24 mouse cellular contexts compared by ENCODE assay signal in the genomic region with DNA sequence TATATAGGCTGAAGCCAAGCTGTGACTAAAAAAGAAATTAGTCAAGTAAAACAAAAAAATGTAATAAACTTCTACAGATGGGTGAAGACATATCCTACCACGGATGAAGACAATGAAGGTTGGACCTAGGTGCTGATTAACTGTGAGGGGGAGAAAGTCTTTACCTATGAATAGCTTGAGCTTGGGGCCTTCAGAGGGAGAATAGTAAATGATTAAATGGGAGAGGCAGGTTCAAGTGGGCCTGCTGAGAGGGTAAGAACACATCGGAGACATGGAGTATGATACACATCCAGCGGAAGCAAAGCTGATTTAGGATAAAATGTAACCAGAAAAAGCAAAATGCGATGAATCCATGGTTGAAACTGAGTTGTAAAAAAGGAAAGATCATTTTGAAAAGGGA.
A peak's percentile ranks its signal among the peaks of the same experiment; 100 is the strongest.
DNase-seq lines count a peak whose midpoint lies in the region; ATAC-seq and TF ChIP-seq lines count a peak whose summit lies in the region.
"Had no signal": no experiment of that assay in that cellular context is flagged by ENCODE, and none has a peak within 500 bp of the region (broad histone marks: within the 10 kb centered on the region; RNA-seq: fewer than 3 reads in every experiment).

No protein-coding gene starts in this region.

- no peak overlapping the region for H3K4me2 ChIP-seq in kidney, embryonic 15.5 days
- no peak overlapping the region for H3K4me2 ChIP-seq in intestine, embryonic 15.5 days (replicated peaks)
- H3K4me2 ChIP-seq: forebrain, embryonic 13.5 days; heart, embryonic 12.5 days; heart, embryonic 15.5 days; hindbrain, embryonic 13.5 days had no signal

- H3K27ac ChIP-seq in kidney, adult 2 months (ENCODE audit: insufficient read depth, low read depth, low read length) = no peak overlapping the region
- H3K27ac ChIP-seq in kidney, embryonic 15.5 days = no peak overlapping the region
- no peak overlapping the region for H3K27ac ChIP-seq in intestine, embryonic 15.5 days
- H3K27ac ChIP-seq: forebrain, embryonic 10.5 days; forebrain, embryonic 13.5 days; heart, embryonic 15.5 days; hindbrain, embryonic 10.5 days; hindbrain, embryonic 13.5 days had no signal

- no peak for TF ChIP-seq POLR2A in kidney, adult 2 months (IDR thresholded peaks at IDR 0.05; ENCODE audit: low read depth, low read length)

- DNase-seq in kidney, adult 2 months = peak; percentile 4
- no peak for DNase-seq in kidney, postnatal 25 days
- DNase-seq in kidney, adult 18-20 months = no peak
- DNase-seq in yolk sac, embryonic 10.5 days (ENCODE audit: low spot score) = peak; percentile 9
- DNase-seq in c-Kit-positive CD71-positive TER-119-positive erythroid progenitor cells, embryonic 14.5 days (ENCODE audit: low spot score) = no peak
- DNase-seq: adrenal gland, adult 8-10 months; adrenal gland, postnatal 25 days; cerebellum, adult 18-20 months; cerebellum, adult 9-10 months; cerebellum, postnatal 14 days; gastrocnemius, postnatal 25 days; heart, adult 18-20 months; heart, postnatal 10 days; heart, postnatal 36 days had no signal

- no peak for TF ChIP-seq CTCF in kidney, adult 2 months (conservative IDR thresholded peaks at IDR 0.05; ENCODE audit: insufficient read depth, insufficient read length, low read depth, low read length)

- no peak overlapping the region for H3K4me3 ChIP-seq in kidney, adult 2 months (ENCODE audit: insufficient read depth, low read depth, low read length)
- no peak overlapping the region for H3K4me3 ChIP-seq in kidney, embryonic 15.5 days (replicated peaks)
- H3K4me3 ChIP-seq in intestine, embryonic 15.5 days (replicated peaks) = no peak overlapping the region
- H3K4me3 ChIP-seq: forebrain, embryonic 10.5 days; forebrain, embryonic 13.5 days; heart, embryonic 12.5 days; heart, embryonic 15.5 days; hindbrain, embryonic 10.5 days; hindbrain, embryonic 13.5 days had no signal

- H3K9ac ChIP-seq in kidney, embryonic 15.5 days = no peak overlapping the region
- H3K9ac ChIP-seq in intestine, embryonic 15.5 days = no peak overlapping the region
- H3K9ac ChIP-seq: forebrain, embryonic 13.5 days; heart, embryonic 12.5 days; heart, embryonic 15.5 days; hindbrain, embryonic 13.5 days had no signal

- H3K36me3 ChIP-seq in kidney, adult 2 months (ENCODE audit: control insufficient read depth, insufficient read depth, low read length) = no peaks in the 10 kb centered on the region
- no peaks in the 10 kb centered on the region for H3K36me3 ChIP-seq in kidney, embryonic 15.5 days
- H3K36me3 ChIP-seq in intestine, embryonic 15.5 days = no peaks in the 10 kb centered on the region
- H3K36me3 ChIP-seq: forebrain, embryonic 10.5 days; heart, embryonic 12.5 days; heart, embryonic 15.5 days; hindbrain, embryonic 10.5 days; hindbrain, embryonic 13.5 days had no signal

- WGBS in kidney, adult 2 months = 38% methylated on average over 4 of the region's 4 CpGs
- WGBS in kidney, embryonic 15.5 days = 60% methylated on average over 4 of the region's 4 CpGs
- 55% methylated on average over 4 of the region's 4 CpGs for WGBS in intestine, embryonic 15.5 days

- H3K9me3 ChIP-seq in kidney, embryonic 15.5 days (replicated peaks) = no peaks in the 10 kb centered on the region
- H3K9me3 ChIP-seq in intestine, embryonic 15.5 days = no peaks in the 10 kb centered on the region
- H3K9me3 ChIP-seq: forebrain, embryonic 10.5 days; forebrain, embryonic 13.5 days; heart, embryonic 12.5 days; heart, embryonic 15.5 days; hindbrain, embryonic 10.5 days; hindbrain, embryonic 13.5 days had no signal

- no peaks in the 10 kb centered on the region for H3K4me1 ChIP-seq in kidney, adult 2 months (ENCODE audit: control insufficient read depth, insufficient read depth, low read length)
- peaks cover 6% of the 10 kb centered on the region; the same call in 1 of the 2 replicates for H3K4me1 ChIP-seq in kidney, embryonic 15.5 days
- H3K4me1 ChIP-seq in intestine, embryonic 15.5 days (replicated peaks) = no peaks in the 10 kb centered on the region
- H3K4me1 ChIP-seq: forebrain, embryonic 13.5 days; heart, embryonic 12.5 days; heart, embryonic 15.5 days; hindbrain, embryonic 10.5 days; hindbrain, embryonic 13.5 days had no signal

- H3K27me3 ChIP-seq in kidney, adult 2 months (replicated peaks; ENCODE audit: control insufficient read depth, insufficient read depth, low read length) = no peaks in the 10 kb centered on the region
- no peaks in the 10 kb centered on the region for H3K27me3 ChIP-seq in kidney, embryonic 15.5 days
- H3K27me3 ChIP-seq in intestine, embryonic 15.5 days (replicated peaks) = no peaks in the 10 kb centered on the region
- H3K27me3 ChIP-seq: forebrain, embryonic 13.5 days; heart, embryonic 12.5 days; heart, embryonic 15.5 days; hindbrain, embryonic 13.5 days had no signal

- ATAC-seq in kidney, embryonic 15.5 days (replicated peaks; ENCODE audit: low FRiP score) = peak; percentile 94
- peak; percentile 75 for ATAC-seq in intestine, embryonic 15.5 days
- ATAC-seq: activated CD4-positive, CD25-positive, alpha-beta regulatory T cell, adult 4 months; forebrain, embryonic 13.5 days; forebrain, embryonic 16.5 days had no signal

Comparison
In these comparisons a context has a peak if more than half of its experiments do, and no peak if none do; other contexts are left out.
1. DNase-seq: peak in kidney, adult 2 months (single experiment) and yolk sac, embryonic 10.5 days (single experiment); none in kidney, postnatal 25 days (0 of 2), kidney, adult 18-20 months (single experiment) and c-Kit-positive CD71-positive TER-119-positive erythroid progenitor cells, embryonic 14.5 days (single experiment).